Mouse (Mus musculus): ENCODE results near the gene Gucy2e.

DNA sequence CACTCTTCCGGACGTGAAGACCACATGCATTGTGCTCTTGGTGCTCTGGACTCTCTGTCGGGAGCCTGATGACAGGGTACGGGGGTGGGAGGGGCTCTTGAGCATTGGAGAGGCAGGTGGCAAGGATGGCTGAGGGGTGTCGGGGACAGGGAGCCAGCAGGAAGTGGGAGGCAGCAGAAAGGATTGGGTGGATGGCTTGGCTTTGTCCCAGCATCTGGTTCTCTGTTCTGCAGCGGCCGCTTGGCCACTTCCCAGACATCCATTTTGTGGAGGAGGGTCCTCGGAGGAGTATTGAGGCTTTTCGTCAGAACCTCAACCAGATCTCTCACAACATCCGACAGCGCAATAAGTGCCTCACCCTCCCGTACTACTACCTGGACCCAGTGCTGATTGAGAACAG is 67.5 kb downstream of the Gucy2e start:
- TF ChIP-seq EP300 (optimal IDR thresholded peaks at IDR 0.05) (no peak), CTCF (IDR thresholded peaks at IDR 0.05; ENCODE audit: low read depth) (no peak)

Data from stomach, postnatal 0 days (tissue).